Mouse (Mus musculus) gastrocnemius, postnatal 4 days (tissue): ENCODE measurements around the gene Pkib. TPM values are rescaled to one million over a fixed set of nuclear protein-coding genes. Genes with fewer than 3 reads are reported as not detected.
A peak's percentile ranks its signal among the peaks of the same experiment; 100 is the strongest.

Source experiments
- DNase-seq, 2 experiments: peaks; one replicate each; pipeline ENCODE4 v3.0.0; 2021 to 2022; ENCODE audit warnings: low spot score in 2 of 2, mixed read lengths in 2 of 2
- long read RNA-seq, 2 experiments: library from polyadenylated mRNA; stranded (forward); transcript quantifications; one replicate each; pipeline ENCODE4 v2.0.0; 2021
- total RNA-seq, 2 experiments: library from RNA; stranded (reverse); gene quantifications; 2 replicates each; pipeline ENCODE4 v1.2.3; 2021

Gene Pkib
- under 1 TPM in 1 of 2 experiments, not detected in 1; 0.88 TPM for total RNA-seq
- long read RNA-seq, experiment 1 = 0 reads
- long read RNA-seq, experiment 2 = 0 reads

- DNase-seq = peak; percentile 18 to 24
Measured at GRCm38 (mm10) chr10:57631896-57632867, at the start of gene Pkib. Pkib (plus strand) TSS chr10:57631981.

GRCm38 (mm10) chr10:57583927-57584326, 47.9 kb upstream of the Pkib start:
- DNase-seq = no peak

- DNase-seq = no peak
Measured at GRCm38 (mm10) chr10:57594266-57594665, 37.5 kb upstream of the Pkib start.

- DNase-seq = no peak
Measured at GRCm38 (mm10) chr10:57597172-57597571, 34.6 kb upstream of the Pkib start.

- DNase-seq = no peak
Measured at GRCm38 (mm10) chr10:57602951-57603350, 28.8 kb upstream of the Pkib start.

GRCm38 (mm10) chr10:57623311-57623710, 8.5 kb upstream of the Pkib start:
- peak in 1 of 2 experiments; percentile 10 for DNase-seq

- no peak for DNase-seq
Measured at GRCm38 (mm10) chr10:57627773-57628172, 4.0 kb upstream of the Pkib start.

- no peak for DNase-seq
Measured at GRCm38 (mm10) chr10:57630557-57630956, 1.2 kb upstream of the Pkib start.

GRCm38 (mm10) chr10:57632868-57633240, 1.1 kb downstream of the Pkib start:
- no peak for DNase-seq

GRCm38 (mm10) chr10:57636970-57637369, 5.2 kb downstream of the Pkib start:
- no peak for DNase-seq

GRCm38 (mm10) chr10:57638250-57638649, 6.5 kb downstream of the Pkib start:
- DNase-seq = no peak

- DNase-seq = no peak
Measured at GRCm38 (mm10) chr10:57639540-57639939, 7.8 kb downstream of the Pkib start.

GRCm38 (mm10) chr10:57653297-57653696, 21.5 kb downstream of the Pkib start:
- DNase-seq = no peak

GRCm38 (mm10) chr10:57660505-57660904, 28.7 kb downstream of the Pkib start:
- no peak for DNase-seq

- DNase-seq = no peak
Measured at GRCm38 (mm10) chr10:57663758-57664157, 32.0 kb downstream of the Pkib start.

GRCm38 (mm10) chr10:57664253-57664652, 32.5 kb downstream of the Pkib start:
- no peak for DNase-seq

GRCm38 (mm10) chr10:57675740-57676139, 44.0 kb downstream of the Pkib start:
- DNase-seq = no peak

- no peak for DNase-seq
Measured at GRCm38 (mm10) chr10:57687999-57688398, 56.2 kb downstream of the Pkib start.

GRCm38 (mm10) chr10:57690161-57690560, 58.4 kb downstream of the Pkib start:
- no peak for DNase-seq

GRCm38 (mm10) chr10:57702246-57702645, 70.5 kb downstream of the Pkib start:
- no peak for DNase-seq

- DNase-seq = no peak
Measured at GRCm38 (mm10) chr10:57721035-57721434, 89.3 kb downstream of the Pkib start.

- DNase-seq = no peak
Measured at GRCm38 (mm10) chr10:57722363-57722762, 90.6 kb downstream of the Pkib start.

- DNase-seq = no peak
Measured at GRCm38 (mm10) chr10:57727666-57728065, 95.9 kb downstream of the Pkib start.
